Mouse (Mus musculus) testis, adult 2 months (tissue): Measurements from ENCODE around the gene Col6a3. TPM values are rescaled to one million over a fixed set of nuclear protein-coding genes. Genes with fewer than 3 reads are reported as not detected.

Experiments used
- H3K27ac ChIP-seq: fragments of 200-500 bp; 2 replicates; pipeline ENCODE4 v1.5.1; 2012; ENCODE audit warnings: low read depth, low read length; ENCODE audit not compliant: control insufficient read depth, insufficient read depth
- H3K27me3 ChIP-seq: fragments of 200-500 bp; 2 replicates; pipeline ENCODE4 v1.6.1; 2012; ENCODE audit warnings: mild to moderate bottlenecking, low read length, moderate library complexity; ENCODE audit not compliant: control insufficient read depth, insufficient read depth
- H3K36me3 ChIP-seq: fragments of 200-500 bp; 2 replicates; pipeline ENCODE4 v1.6.1; 2012; ENCODE audit warnings: mild to moderate bottlenecking, low read length; ENCODE audit not compliant: control insufficient read depth, insufficient read depth
- H3K4me1 ChIP-seq: fragments of 200-500 bp; 2 replicates; pipeline ENCODE4 v1.6.1; 2012; ENCODE audit warnings: low read length; ENCODE audit not compliant: control insufficient read depth, insufficient read depth
- H3K4me3 ChIP-seq: fragments of 200-500 bp; 2 replicates; pipeline ENCODE4 v1.5.1; 2012; ENCODE audit warnings: low read depth, mild to moderate bottlenecking, low read length, moderate library complexity, mixed read lengths; ENCODE audit not compliant: control insufficient read depth
- CTCF ChIP-seq: fragments of 200-500 bp; IDR thresholded peaks from 2 replicates; pipeline ENCODE4 v1.5.1; 2012; ENCODE audit warnings: low read depth, mild to moderate bottlenecking, inconsistent platforms, low read length, moderate library complexity; ENCODE audit not compliant: control insufficient read depth, insufficient read depth, insufficient replicate concordance
- POLR2A ChIP-seq: fragments of 200-500 bp; IDR thresholded peaks from 2 replicates; pipeline ENCODE4 v1.6.1; 2012; ENCODE audit warnings: low read depth, mild to moderate bottlenecking, inconsistent platforms, low read length, moderate library complexity; ENCODE audit not compliant: control insufficient read depth
- polyA plus RNA-seq: library from polyadenylated mRNA; depleted of rRNA; stranded (reverse); fragments of >200 nt; gene quantifications from 2 replicates; pipeline ENCODE4 v1.2.3, GENCODE M21; 2012

Col6a3 gene
- polyA plus RNA-seq, 1 experiment: 5.8 TPM

GRCm38 (mm10) chr1:90758091-90758673 is 85.6 kb downstream of the Col6a3 start:
- peak overlapping the region; percentile 77 for H3K4me3 ChIP-seq
- no peaks in the 10 kb centered on the region for H3K27me3 ChIP-seq
- no peaks in the 10 kb centered on the region for H3K36me3 ChIP-seq
- H3K27ac ChIP-seq: peak overlapping the region; percentile 16; the same call in 1 of the 2 replicates
- no peaks in the 10 kb centered on the region for H3K4me1 ChIP-seq
- TF ChIP-seq CTCF: no peak
- peak; percentile 70; the same call in 1 of the 2 replicates for TF ChIP-seq POLR2A

GRCm38 (mm10) chr1:90753869-90754563 is 89.8 kb downstream of the Col6a3 start:
- Histone ChIP-seq H3K27ac (no peak overlapping the region), H3K4me1 (no peaks in the 10 kb centered on the region), H3K27me3 (no peaks in the 10 kb centered on the region), H3K36me3 (no peaks in the 10 kb centered on the region), H3K4me3 (no peak overlapping the region)
- TF ChIP-seq POLR2A: no peak
- no peak for TF ChIP-seq CTCF

- Histone ChIP-seq H3K4me3 (no peak overlapping the region), H3K27ac (no peak overlapping the region)
- TF ChIP-seq CTCF (no peak), POLR2A (no peak)
Measured at GRCm38 (mm10) chr1:90751221-90751620, 92.5 kb downstream of the Col6a3 start.

GRCm38 (mm10) chr1:90750169-90750568 is 93.6 kb downstream of the Col6a3 start:
- H3K27ac ChIP-seq: no peak overlapping the region
- no peaks in the 10 kb centered on the region for H3K27me3 ChIP-seq
- TF ChIP-seq POLR2A (no peak), CTCF (no peak)
- no peaks in the 10 kb centered on the region for H3K36me3 ChIP-seq
- H3K4me1 ChIP-seq: no peaks in the 10 kb centered on the region
- no peak overlapping the region for H3K4me3 ChIP-seq

More at GRCm38 (mm10) chr1:90751221-90751620, 92.5 kb downstream of the Col6a3 start:
- Histone ChIP-seq H3K4me1 (no peaks in the 10 kb centered on the region), H3K36me3 (no peaks in the 10 kb centered on the region), H3K27me3 (no peaks in the 10 kb centered on the region)

GRCm38 (mm10) chr1:90748544-90748943 is 95.2 kb downstream of the Col6a3 start:
- no peaks in the 10 kb centered on the region; the same call in 1 of the 2 replicates for H3K4me1 ChIP-seq
- TF ChIP-seq POLR2A (no peak), CTCF (no peak)
- no peaks in the 10 kb centered on the region for H3K27me3 ChIP-seq
- no peaks in the 10 kb centered on the region for H3K36me3 ChIP-seq
- no peak overlapping the region for H3K27ac ChIP-seq
- H3K4me3 ChIP-seq: no peak overlapping the region

GRCm38 (mm10) chr1:90743941-90744386 is 99.8 kb downstream of the Col6a3 start:
- Histone ChIP-seq H3K27me3 (no peaks in the 10 kb centered on the region), H3K4me3 (no peak overlapping the region; the same call in 1 of the 2 replicates), H3K4me1 (no peaks in the 10 kb centered on the region; the same call in 1 of the 2 replicates), H3K36me3 (no peaks in the 10 kb centered on the region), H3K27ac (no peak overlapping the region)
- TF ChIP-seq CTCF: no peak
- no peak for TF ChIP-seq POLR2A

- no peak overlapping the region for H3K27ac ChIP-seq
- no peaks in the 10 kb centered on the region for H3K36me3 ChIP-seq
- H3K27me3 ChIP-seq: no peaks in the 10 kb centered on the region
- TF ChIP-seq POLR2A: no peak
- TF ChIP-seq CTCF: no peak
- H3K4me3 ChIP-seq: no peak overlapping the region
- H3K4me1 ChIP-seq: no peaks in the 10 kb centered on the region; the same call in 1 of the 2 replicates
Measured at GRCm38 (mm10) chr1:90743445-90743844, 100.3 kb downstream of the Col6a3 start.

GRCm38 (mm10) chr1:90742641-90743040 is 101.1 kb downstream of the Col6a3 start:
- no peak overlapping the region for H3K27ac ChIP-seq
- no peak overlapping the region for H3K4me3 ChIP-seq
- no peaks in the 10 kb centered on the region for H3K27me3 ChIP-seq
- no peaks in the 10 kb centered on the region for H3K36me3 ChIP-seq
- H3K4me1 ChIP-seq: no peaks in the 10 kb centered on the region; the same call in 1 of the 2 replicates
- no peak for TF ChIP-seq CTCF
- no peak for TF ChIP-seq POLR2A
